Mouse (Mus musculus) urinary bladder, adult 18-20 months (tissue): Measurements from ENCODE around the gene Gm49373.
A peak's percentile ranks its signal among the peaks of the same experiment; 100 is the strongest.
"Not testable (repeated sequence)": the region's sequence is repeated elsewhere in the genome, so short reads cannot be mapped to it uniquely, and the experiment has no call there.

ENCODE experiments used
- DNase-seq, 2 experiments: peaks; one replicate each; pipeline ENCODE4 v3.0.0; 2022; ENCODE audit warnings: low spot score in 2 of 2, mixed read lengths in 2 of 2

Gene Gm49373

GRCm38 (mm10) chr9:21074173-21074572, 1.3 kb upstream of the Gm49373 start:
- no peak for DNase-seq

- DNase-seq: no peak
Observed at GRCm38 (mm10) chr9:21072641-21073040, 255 bp downstream of the Gm49373 start.

GRCm38 (mm10) chr9:21067006-21067684, 5.8 kb downstream of the Gm49373 start, which contains the start of gene Zglp1:
TSS of gene Zglp1 (minus strand) at chr9:21067093.
- DNase-seq: no peak

GRCm38 (mm10) chr9:21062928-21063327, 10.0 kb downstream of the Gm49373 start:
- DNase-seq: no peak

GRCm38 (mm10) chr9:21051578-21051977, 21.3 kb downstream of the Gm49373 start:
- DNase-seq: no peak

GRCm38 (mm10) chr9:21045235-21045634, 27.7 kb downstream of the Gm49373 start:
- no peak for DNase-seq

GRCm38 (mm10) chr9:21044785-21045184, 28.1 kb downstream of the Gm49373 start:
- not testable (repeated sequence) for DNase-seq

- no peak for DNase-seq
Observed at GRCm38 (mm10) chr9:21043563-21043962, 29.3 kb downstream of the Gm49373 start.

- no peak for DNase-seq
Observed at GRCm38 (mm10) chr9:21041308-21041707, 31.6 kb downstream of the Gm49373 start.

- no peak for DNase-seq
Observed at GRCm38 (mm10) chr9:21039779-21040178, 33.1 kb downstream of the Gm49373 start.

- no peak for DNase-seq
Observed at GRCm38 (mm10) chr9:21037481-21037891, 35.4 kb downstream of the Gm49373 start.

GRCm38 (mm10) chr9:21036666-21037065, 36.2 kb downstream of the Gm49373 start:
- no peak for DNase-seq

- no peak for DNase-seq
Observed at GRCm38 (mm10) chr9:21036161-21036560, 36.7 kb downstream of the Gm49373 start.

- DNase-seq: no peak
Observed at GRCm38 (mm10) chr9:21035586-21035985, 37.3 kb downstream of the Gm49373 start.

- DNase-seq: no peak
Observed at GRCm38 (mm10) chr9:21034481-21035085, 38.3 kb downstream of the Gm49373 start.

GRCm38 (mm10) chr9:21033136-21033535, 39.8 kb downstream of the Gm49373 start:
- peak; percentile 84 for DNase-seq

GRCm38 (mm10) chr9:21032491-21032890, 40.4 kb downstream of the Gm49373 start:
- no peak for DNase-seq

- no peak for DNase-seq
Observed at GRCm38 (mm10) chr9:21031896-21032351, 41.0 kb downstream of the Gm49373 start, which contains the start of gene Icam5. TSS of gene Icam5 (plus strand) at chr9:21032073.

GRCm38 (mm10) chr9:21031251-21031895, 41.5 kb downstream of the Gm49373 start:
- peak in 1 of 2 experiments; percentile 55 for DNase-seq

GRCm38 (mm10) chr9:21030781-21031250, 42.1 kb downstream of the Gm49373 start:
- peak; percentile 65 to 82 for DNase-seq

- DNase-seq: no peak
Observed at GRCm38 (mm10) chr9:21030055-21030600, 42.8 kb downstream of the Gm49373 start.
